Mouse (Mus musculus): ENCODE results near the gene Tle2. TPM values are rescaled to one million over a fixed set of nuclear protein-coding genes. Genes with fewer than 3 reads are reported as not detected.
A peak's percentile ranks its signal among the peaks of the same experiment; 100 is the strongest.

Tle2 gene
- total RNA-seq, 2 experiments from 2014 or later: 15.3 to 17.1 TPM

- no peak for DNase-seq
Observed at GRCm38 (mm10) chr10:81605666-81605973, 31.3 kb downstream of the Tle2 start.

- peak; percentile 95 for DNase-seq
Observed at GRCm38 (mm10) chr10:81605974-81606751, 31.8 kb downstream of the Tle2 start, which contains the start of gene BC025920. BC025920 (plus strand) TSS chr10:81606270.

GRCm38 (mm10) chr10:81608308-81608707, 33.9 kb downstream of the Tle2 start:
- no peak for DNase-seq

- DNase-seq: no peak
Observed at GRCm38 (mm10) chr10:81612779-81613178, 38.4 kb downstream of the Tle2 start.

GRCm38 (mm10) chr10:81615486-81615885, 41.1 kb downstream of the Tle2 start:
- DNase-seq: no peak

GRCm38 (mm10) chr10:81619976-81620375, 45.6 kb downstream of the Tle2 start:
- no peak for DNase-seq

GRCm38 (mm10) chr10:81620786-81621185, 46.4 kb downstream of the Tle2 start:
- no peak for DNase-seq

- no peak for DNase-seq
Observed at GRCm38 (mm10) chr10:81623441-81623840, 49.1 kb downstream of the Tle2 start.

- no peak for DNase-seq
Observed at GRCm38 (mm10) chr10:81626101-81626993, 52.0 kb downstream of the Tle2 start.

- DNase-seq: peak; percentile 93
Observed at GRCm38 (mm10) chr10:81626994-81627835, 52.9 kb downstream of the Tle2 start, which contains the start of gene Sirt6. Sirt6 (minus strand) TSS chr10:81627797.

- DNase-seq: peak; percentile 56
Observed at GRCm38 (mm10) chr10:81627836-81628220, 53.5 kb downstream of the Tle2 start.

- no peak for DNase-seq
Observed at GRCm38 (mm10) chr10:81628390-81628789, 54.0 kb downstream of the Tle2 start, which contains the start of gene Ankrd24. Ankrd24 (plus strand) TSS chr10:81628540.

- peak; percentile 85 for DNase-seq
Observed at GRCm38 (mm10) chr10:81633253-81634099, 59.1 kb downstream of the Tle2 start.

- DNase-seq: no peak
Observed at GRCm38 (mm10) chr10:81636338-81636737, 62.0 kb downstream of the Tle2 start.

GRCm38 (mm10) chr10:81638101-81638500, 63.7 kb downstream of the Tle2 start:
- no peak for DNase-seq

Other genes starting within 250 kb of the Tle2 start
- 1 to 10 TPM; 5.5 to 5.6 TPM for gene Tbxa2r, start 245.8 kb upstream of the Tle2 start, total RNA-seq (2021)
- 1 to 10 TPM; 2.2 to 3.3 TPM for gene Gipc3, start 231.3 kb upstream of the Tle2 start, total RNA-seq (2021)
- 100 to 1,000 TPM; 107 to 113 TPM for gene Hmg20b, start 224.1 kb upstream of the Tle2 start, total RNA-seq (2021)
- gene Mfsd12, start 217.1 kb upstream of the Tle2 start, total RNA-seq (2021): 10 to 100 TPM; 12.1 to 13.5 TPM
- gene 4930404N11Rik, start 208.7 kb upstream of the Tle2 start, total RNA-seq (2021): 1 to 10 TPM in 1 of 2 experiments, under 1 TPM in 1; 0.63 to 2.0 TPM
- gene Fzr1, start 196.0 kb upstream of the Tle2 start, total RNA-seq (2021): 10 to 100 TPM; 55.4 to 56.8 TPM
- 10 to 100 TPM; 52.9 to 55.9 TPM for gene Dohh, start 190.1 kb upstream of the Tle2 start, total RNA-seq (2021)
- under 1 TPM; 0.55 to 0.70 TPM for gene Gm48551, start 190.1 kb upstream of the Tle2 start, total RNA-seq (2021)
- under 1 TPM; 0.72 to 0.98 TPM for gene Gm48552, start 185.6 kb upstream of the Tle2 start, total RNA-seq (2021)
- gene Smim24, start 181.5 kb upstream of the Tle2 start, total RNA-seq (2021): 1 to 10 TPM; 1.9 to 2.4 TPM
- gene Nfic, start 118.9 kb upstream of the Tle2 start, total RNA-seq (2021): 100 to 1,000 TPM; 125 to 130 TPM
- under 1 TPM; 0.09 to 0.33 TPM for gene Celf5, start 91.9 kb upstream of the Tle2 start, total RNA-seq (2021)
- gene Ncln, start 78.2 kb upstream of the Tle2 start, total RNA-seq (2021): 10 to 100 TPM; 57.1 to 62.3 TPM
- under 1 TPM; 0.50 to 0.57 TPM for gene S1pr4, start 74.4 kb upstream of the Tle2 start, total RNA-seq (2021)
- under 1 TPM; 0.48 to 0.56 TPM for gene Gna15, start 50.3 kb upstream of the Tle2 start, total RNA-seq (2021)
- 10 to 100 TPM; 58.5 to 62.7 TPM for gene Gna11, start 29.4 kb upstream of the Tle2 start, total RNA-seq (2021)
- gene Aes, start 15.1 kb upstream of the Tle2 start, total RNA-seq (2021): 100 to 1,000 TPM; 821 to 843 TPM
- 10 to 100 TPM in 1 of 2 experiments, 1 to 10 TPM in 1; 7.2 to 10.6 TPM for gene Tle6, start 26.5 kb downstream of the Tle2 start, total RNA-seq (2021)
- gene BC025920, start 31.7 kb downstream of the Tle2 start, total RNA-seq (2021): 1 to 10 TPM; 1.2 to 1.3 TPM
- gene Sirt6, start 53.2 kb downstream of the Tle2 start, total RNA-seq (2021): 10 to 100 TPM; 16.8 to 17.0 TPM
- gene Ankrd24, start 54.0 kb downstream of the Tle2 start, total RNA-seq (2021): 10 to 100 TPM; 14.5 to 16.0 TPM
- gene Gm10778, start 74.5 kb downstream of the Tle2 start, total RNA-seq (2021): 1 to 10 TPM; 2.9 to 3.5 TPM
- gene Zfp433, start 130.3 kb downstream of the Tle2 start, total RNA-seq (2021): 1 to 10 TPM; 8.5 to 9.2 TPM
- gene Gm3055, start 196.6 kb downstream of the Tle2 start, total RNA-seq (2021): 1 to 10 TPM; 3.7 to 4.3 TPM
- 1 to 10 TPM; 1.6 to 2.9 TPM for gene Gm4767, start 237.6 kb downstream of the Tle2 start, total RNA-seq (2021)

Data from heart, postnatal 4 days (tissue).